Mouse (Mus musculus) thymus, adult 2 months (tissue): ENCODE measurements around the gene Rusc2.

Experiments used
- CTCF ChIP-seq: fragments of 200-500 bp; IDR thresholded peaks from 2 replicates; pipeline ENCODE4 v1.5.1; 2012; ENCODE audit warnings: mild to moderate bottlenecking, control low read depth, low read length, moderate library complexity, borderline replicate concordance; ENCODE audit not compliant: control insufficient read depth, poor library complexity, insufficient read depth; ENCODE audit errors: extremely low read depth
- POLR2A ChIP-seq: fragments of 200-500 bp; IDR thresholded peaks from 2 replicates; pipeline ENCODE4 v1.6.1; 2012; ENCODE audit warnings: mild to moderate bottlenecking, low read length, control low read depth, moderate library complexity; ENCODE audit not compliant: control insufficient read depth, poor library complexity, insufficient read depth; ENCODE audit errors: extremely low read depth

GRCm38 (mm10) chr4:43404697-43405096, 22.9 kb downstream of the Rusc2 start:
- TF ChIP-seq POLR2A (no peak), CTCF (no peak)
